Comparison of ENCODE assay signal across 9 mouse cellular contexts in genomic region chr4:131904478-131904877, GRCm38 (mm10). TPM values are rescaled to one million over a fixed set of nuclear protein-coding genes. Genes with fewer than 3 reads are reported as not detected.
DNase-seq lines count a peak whose midpoint lies in the region; ATAC-seq lines count a peak whose summit lies in the region.
"Had no signal": no experiment of that assay in that cellular context is flagged by ENCODE, and none has a peak within 500 bp of the region (broad histone marks: within the 10 kb centered on the region; RNA-seq: fewer than 3 reads in every experiment).

No protein-coding gene starts in this region.

- peak; percentile 48 to 69 for DNase-seq in heart, postnatal 10 days
- DNase-seq in heart, embryonic 10.5 days (ENCODE audit: low spot score), result no peak
- DNase-seq in A20 (ENCODE audit: low read depth, low spot score) (peak; percentile 46), MN1 (ENCODE audit: low spot score) (peak; percentile 20)
- DNase-seq in hindbrain, embryonic 11.5 days (ENCODE audit: low spot score), result peak; percentile 65
- peak; percentile 65 for DNase-seq in lung, postnatal 14 days
- DNase-seq in thymus, postnatal 14 days, result peak; percentile 49
- DNase-seq in layer of hippocampus, adult 9-10 months (ENCODE audit: low spot score), result no peak

- no peaks in the 10 kb centered on the region for H3K4me1 ChIP-seq in heart, embryonic 10.5 days
- H3K4me1 ChIP-seq in hindbrain, embryonic 11.5 days (replicated peaks; ENCODE audit: control insufficient read depth, insufficient read depth, low read length), result no peaks in the 10 kb centered on the region

- H3K27me3 ChIP-seq in heart, embryonic 10.5 days (ENCODE audit: insufficient read depth, poor library complexity, severe bottlenecking), result no peaks in the 10 kb centered on the region
- H3K27me3 ChIP-seq in hindbrain, embryonic 11.5 days (ENCODE audit: control insufficient read depth, insufficient read depth, low read length), result no peaks in the 10 kb centered on the region
- H3K27me3 ChIP-seq: limb, embryonic 12.5 days had no signal

- no peaks in the 10 kb centered on the region for H3K9me3 ChIP-seq in heart, embryonic 10.5 days
- no peaks in the 10 kb centered on the region for H3K9me3 ChIP-seq in hindbrain, embryonic 11.5 days (ENCODE audit: control insufficient read depth, low read length)

- 60% methylated on average over 8 of the region's 8 CpGs for WGBS in heart, embryonic 10.5 days
- WGBS in hindbrain, embryonic 11.5 days, result 59% methylated on average over 8 of the region's 8 CpGs

- no peak for ATAC-seq in hindbrain, embryonic 11.5 days (ENCODE audit: low FRiP score)

- intact Hi-C loops in heart, postnatal 10 days (cut with DNase I), result no loop called here

- no peak overlapping the region for H3K4me3 ChIP-seq in heart, embryonic 10.5 days
- no peak overlapping the region for H3K4me3 ChIP-seq in hindbrain, embryonic 11.5 days (ENCODE audit: low read depth, low read length)
- H3K4me3 ChIP-seq: limb, embryonic 12.5 days had no signal

- peaks cover 58% of the 10 kb centered on the region for H3K36me3 ChIP-seq in heart, embryonic 10.5 days
- peaks cover 17% of the 10 kb centered on the region for H3K36me3 ChIP-seq in hindbrain, embryonic 11.5 days (ENCODE audit: control insufficient read depth, insufficient read depth, low read length)

- H3K4me2 ChIP-seq in hindbrain, embryonic 11.5 days (replicated peaks; ENCODE audit: low read depth, low read length), result no peak overlapping the region
- H3K4me2 ChIP-seq: limb, embryonic 12.5 days had no signal

- no peak overlapping the region for H3K9ac ChIP-seq in hindbrain, embryonic 11.5 days (ENCODE audit: low read depth, low read length)
- H3K9ac ChIP-seq: limb, embryonic 12.5 days had no signal

- no peak overlapping the region for H3K27ac ChIP-seq in heart, embryonic 10.5 days
- H3K27ac ChIP-seq in hindbrain, embryonic 11.5 days (ENCODE audit: low read depth, low read length), result no peak overlapping the region
- H3K27ac ChIP-seq: limb, embryonic 12.5 days had no signal

RNA-seq across cellular contexts. Expression of gene Tmem200b, which starts 17.1 kb away (rescaled TPM):
- 10 to 100 TPM; 11.3 to 14.4 TPM for total RNA-seq in heart, postnatal 10 days (2021)
- polyA plus RNA-seq in heart, embryonic 10.5 days (2016; fragmentation: Nextera tagmentation; extraction: Ambion mirVana), result 2.1 and 3.5 TPM in 2 replicates
- polyA plus RNA-seq in hindbrain, embryonic 11.5 days (2014; fragmentation: Nextera tagmentation; extraction: Ambion mirVana), result 0.60 and 0.67 TPM in 2 replicates

RNA-seq across cellular contexts. Expression of gene Srsf4, which starts 31.1 kb away (rescaled TPM):
- 10 to 100 TPM; 53.6 to 53.7 TPM for total RNA-seq in heart, postnatal 10 days (2021)
- polyA plus RNA-seq in heart, embryonic 10.5 days (2016; fragmentation: Nextera tagmentation; extraction: Ambion mirVana), result 81.0 and 96.1 TPM in 2 replicates
- polyA plus RNA-seq in hindbrain, embryonic 11.5 days (2014; fragmentation: Nextera tagmentation; extraction: Ambion mirVana), result 128 and 132 TPM in 2 replicates

Comparison
In these comparisons a context has a peak if more than half of its experiments do, and no peak if none do; other contexts are left out.
1. DNase-seq: peak in heart, postnatal 10 days (2 of 2), A20 (single experiment), MN1 (single experiment), hindbrain, embryonic 11.5 days (single experiment), lung, postnatal 14 days (single experiment) and thymus, postnatal 14 days (single experiment); none in heart, embryonic 10.5 days (single experiment) and layer of hippocampus, adult 9-10 months (single experiment).